Mouse (Mus musculus): ENCODE measurements at regions not wholly inside any gene's neighbourhood (a gene's known extent, or its start where the extent isn't known, plus 50 kb on each side); places are given as distances from the start of the nearest gene placed in this dataset.

GRCm38 (mm10) chr17:52195804-52196203 lies 362.7 kb upstream of the Satb1 start:
- TF ChIP-seq CTCF (IDR thresholded peaks at IDR 0.05) (no peak), POLR2A (IDR thresholded peaks at IDR 0.05; ENCODE audit: insufficient read depth, low read depth, low read length) (no peak), EP300 (IDR thresholded peaks at IDR 0.05; ENCODE audit: insufficient read depth, low read depth, low read length) (no peak)
